Mouse (Mus musculus): ENCODE data around the gene Spag5.

GRCm38 (mm10) chr11:78355471-78356238 lies 54.3 kb downstream of the Spag5 start:
- TF ChIP-seq CTCF (IDR thresholded peaks at IDR 0.05; ENCODE audit: borderline replicate concordance, insufficient read depth, low read length), result peak; percentile 42; the same call in 1 of the 2 replicates
- no peak for TF ChIP-seq POLR2A (IDR thresholded peaks at IDR 0.05; ENCODE audit: low read depth, low read length)

Measured in embryonic fibroblast, embryonic 13.5 days (primary cell).